Mouse (Mus musculus): Measurements from ENCODE around the gene Rnf151.
A peak's percentile ranks its signal among the peaks of the same experiment; 100 is the strongest.
"Not testable (repeated sequence)": the region's sequence is repeated elsewhere in the genome, so short reads cannot be mapped to it uniquely, and the experiment has no call there.

The Rnf151 gene

DNA sequence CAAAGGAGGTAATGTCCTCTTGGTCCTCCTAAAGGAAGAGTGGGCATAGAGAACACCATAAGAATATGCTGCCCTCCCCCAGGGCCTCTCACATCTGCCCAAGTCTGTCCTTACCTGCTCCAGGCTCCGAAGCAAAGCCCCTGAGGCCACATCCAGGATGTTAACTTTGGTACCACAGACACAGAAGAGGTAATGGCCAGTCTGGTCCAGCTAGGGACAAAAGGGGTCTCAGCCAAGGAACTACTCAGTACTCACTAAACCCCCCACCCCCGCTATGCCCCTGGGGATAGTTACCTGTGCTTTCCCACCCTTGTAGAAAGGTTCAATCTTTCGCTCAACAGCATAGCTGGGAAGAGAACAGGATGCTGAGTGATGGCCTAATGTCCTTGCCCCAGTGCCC lies 12.0 kb downstream of the Rnf151 start:
- no peak for DNase-seq (ENCODE audit: low read depth, low spot score)

DNA sequence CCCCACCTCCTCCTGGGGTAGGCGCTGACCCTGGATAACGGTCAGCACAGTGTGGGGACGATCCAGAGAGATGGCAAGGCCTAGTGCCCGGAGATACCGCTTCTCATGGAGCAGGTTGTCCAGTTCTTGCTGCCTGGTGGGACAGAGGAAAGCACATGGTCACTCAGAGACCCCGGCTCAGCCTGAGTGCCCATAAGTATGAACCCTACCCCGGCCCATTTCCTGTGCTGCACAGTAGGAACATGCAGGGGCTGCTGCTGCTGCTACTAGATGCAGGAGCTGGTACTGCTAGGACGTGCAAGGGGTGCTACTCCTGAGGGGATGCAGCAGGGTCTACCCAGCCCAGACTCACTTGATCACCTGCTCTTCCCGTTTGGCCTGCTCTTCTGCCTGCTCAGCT lies 16.6 kb downstream of the Rnf151 start:
- no peak for DNase-seq (ENCODE audit: low read depth, low spot score)

DNA sequence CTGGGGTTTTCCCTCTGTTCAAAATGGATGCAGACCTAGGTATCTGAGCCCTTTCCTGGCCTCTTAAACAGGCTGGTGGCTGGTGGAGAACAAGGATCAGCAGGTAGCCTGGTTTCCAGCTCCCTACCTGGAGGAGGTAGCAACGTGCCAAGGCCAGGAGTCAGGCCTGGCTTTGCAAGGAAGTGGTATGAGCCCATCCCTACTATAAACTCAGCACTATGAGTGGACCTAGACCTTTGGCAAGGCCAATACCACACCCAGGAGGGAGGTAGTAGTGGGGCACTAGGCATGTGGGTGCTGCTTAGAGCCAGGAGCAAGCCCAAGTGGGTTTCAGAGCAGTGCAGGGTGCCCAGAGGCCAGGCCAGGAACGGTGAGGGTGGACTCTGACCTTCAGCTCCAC lies 18.4 kb downstream of the Rnf151 start:
- no peak for DNase-seq (ENCODE audit: low read depth, low spot score)

DNA sequence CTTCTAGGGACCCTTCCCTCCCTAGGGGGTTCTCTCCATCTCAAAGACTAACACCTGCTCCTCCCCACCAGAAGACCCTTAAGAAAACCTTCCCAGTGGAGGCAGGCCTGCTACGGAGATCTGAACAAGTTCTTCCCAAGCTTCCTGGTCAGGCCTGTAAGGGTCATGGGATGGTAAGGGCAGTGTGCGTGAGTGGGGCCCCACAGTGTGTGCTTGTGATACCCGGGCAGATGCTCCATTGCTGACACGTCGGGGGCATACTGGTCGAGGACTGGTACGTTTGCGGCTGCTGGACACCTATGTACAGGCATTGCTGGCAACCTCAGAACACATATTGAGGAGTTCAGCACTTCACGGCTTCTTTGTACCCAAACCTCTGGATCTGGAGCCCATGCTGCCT lies 19.1 kb downstream of the Rnf151 start:
- no peak for DNase-seq (ENCODE audit: low read depth, low spot score)

DNA sequence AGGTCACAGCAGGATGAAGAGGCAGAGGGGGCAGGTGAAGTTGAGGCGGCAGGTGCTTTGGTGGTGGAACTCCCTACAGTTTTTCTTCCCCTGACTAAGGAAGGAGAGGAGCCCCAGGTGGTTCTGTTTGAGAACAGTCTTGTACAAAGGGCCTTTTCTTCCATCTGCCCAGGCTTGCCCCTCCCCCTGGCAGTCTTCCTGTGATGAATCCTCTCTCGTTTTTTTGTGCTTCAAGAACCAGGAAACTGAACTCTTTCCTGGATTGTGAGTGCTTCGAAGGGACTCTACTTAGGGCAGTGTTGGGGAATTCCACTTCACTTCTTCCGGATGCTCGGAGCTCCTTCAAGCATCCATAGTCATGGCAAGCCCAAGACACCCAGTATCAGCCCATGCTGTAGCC lies 19.9 kb downstream of the Rnf151 start:
- DNase-seq (ENCODE audit: low read depth, low spot score), result no peak

DNA sequence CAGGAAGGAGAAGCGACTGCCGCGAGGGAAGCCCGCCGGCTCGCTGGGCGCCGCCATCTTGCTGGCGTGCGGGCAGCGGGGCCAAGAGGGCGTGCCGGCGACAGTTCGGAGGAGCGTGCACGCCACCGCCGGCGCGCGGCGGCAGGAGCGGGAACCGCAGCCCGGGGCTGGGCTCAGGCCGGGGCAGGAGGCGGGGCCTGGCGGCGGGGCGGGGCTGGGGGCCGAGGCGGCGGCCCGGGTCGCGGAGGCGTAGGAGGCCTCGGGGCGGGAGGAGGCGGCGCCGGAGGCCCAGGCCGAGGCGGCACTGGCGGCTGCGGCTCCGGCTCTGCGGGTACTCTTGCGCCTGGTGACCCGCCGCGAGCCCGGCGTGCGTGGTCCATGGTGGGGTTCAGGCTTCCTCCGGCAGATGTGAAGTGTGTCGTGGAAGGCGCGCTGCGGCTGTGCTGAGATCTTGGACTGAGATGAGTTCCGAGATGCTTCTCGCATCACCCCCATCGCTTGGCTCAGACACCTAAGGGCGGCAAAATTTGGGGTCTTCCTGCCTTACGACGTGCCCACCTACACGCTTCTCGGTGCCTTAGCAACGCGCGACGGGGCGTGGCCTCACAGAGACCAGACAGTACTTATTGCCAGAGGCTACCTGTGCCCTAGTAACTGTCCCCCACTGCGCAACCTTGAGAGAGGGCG lies 21.7 kb downstream of the Rnf151 start, which contains the start of the genes Gfer and Noxo1:
TSS of gene Gfer (minus strand) at position 146 of the 687 bp plus-strand sequence.
TSS of gene Noxo1 (plus strand) at position 224 of the 687 bp plus-strand sequence.
- peak; percentile 89 for DNase-seq (ENCODE audit: low read depth, low spot score)

DNA sequence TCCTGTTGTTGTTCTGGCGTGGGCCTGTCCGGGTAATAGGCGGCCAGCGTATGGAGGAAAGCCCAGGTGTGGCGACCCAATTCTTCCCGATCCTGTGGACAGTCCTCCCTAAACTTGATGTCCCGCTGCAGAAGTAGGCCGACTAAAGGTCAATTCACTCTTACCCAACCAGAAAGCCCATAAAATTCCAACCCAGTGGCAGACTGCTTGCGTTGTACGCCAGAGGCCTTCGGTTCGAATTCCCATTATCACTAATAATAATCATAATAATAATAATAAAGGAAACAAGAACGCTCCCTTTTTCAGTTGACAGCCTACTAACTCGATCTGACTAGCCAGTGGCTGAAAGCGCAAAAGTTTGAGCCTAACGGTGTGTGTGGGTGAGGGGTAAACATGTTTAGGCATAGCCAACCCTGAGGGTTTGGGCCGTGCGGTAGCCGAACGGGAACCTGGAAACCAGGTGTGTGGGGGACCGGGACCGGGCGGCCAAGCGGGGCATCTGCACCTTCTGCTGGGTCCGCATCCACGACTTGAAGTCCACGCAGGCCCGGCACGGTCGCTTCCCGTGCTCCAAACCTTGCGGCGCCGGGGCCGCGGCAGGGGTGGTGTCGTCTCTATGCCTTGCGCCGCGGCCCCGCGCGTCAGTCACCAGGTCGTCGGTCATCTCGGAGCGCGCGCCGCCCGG lies 22.4 kb downstream of the Rnf151 start:
- DNase-seq (ENCODE audit: low read depth, low spot score), result no peak

DNA sequence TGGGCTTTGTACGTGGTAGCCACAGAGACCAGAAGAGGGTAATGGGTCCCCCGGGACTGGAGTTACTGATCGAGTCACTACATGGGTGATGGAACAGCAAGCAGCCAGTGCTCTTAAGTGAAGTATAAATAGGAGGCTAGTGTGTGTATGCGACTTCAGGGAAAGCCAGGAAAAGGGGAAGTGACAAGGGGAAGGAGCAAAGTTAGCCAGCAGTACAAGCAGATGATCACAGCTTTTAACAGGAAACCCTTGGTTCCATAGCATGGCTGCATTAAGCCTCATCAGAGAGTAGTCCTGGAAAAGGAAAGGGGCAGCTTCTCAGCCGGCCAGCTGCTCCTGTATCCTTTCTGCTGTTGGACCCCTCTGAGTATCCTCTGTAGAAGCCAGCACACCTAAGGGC lies 25.5 kb downstream of the Rnf151 start:
- no peak for DNase-seq (ENCODE audit: low read depth, low spot score)

DNA sequence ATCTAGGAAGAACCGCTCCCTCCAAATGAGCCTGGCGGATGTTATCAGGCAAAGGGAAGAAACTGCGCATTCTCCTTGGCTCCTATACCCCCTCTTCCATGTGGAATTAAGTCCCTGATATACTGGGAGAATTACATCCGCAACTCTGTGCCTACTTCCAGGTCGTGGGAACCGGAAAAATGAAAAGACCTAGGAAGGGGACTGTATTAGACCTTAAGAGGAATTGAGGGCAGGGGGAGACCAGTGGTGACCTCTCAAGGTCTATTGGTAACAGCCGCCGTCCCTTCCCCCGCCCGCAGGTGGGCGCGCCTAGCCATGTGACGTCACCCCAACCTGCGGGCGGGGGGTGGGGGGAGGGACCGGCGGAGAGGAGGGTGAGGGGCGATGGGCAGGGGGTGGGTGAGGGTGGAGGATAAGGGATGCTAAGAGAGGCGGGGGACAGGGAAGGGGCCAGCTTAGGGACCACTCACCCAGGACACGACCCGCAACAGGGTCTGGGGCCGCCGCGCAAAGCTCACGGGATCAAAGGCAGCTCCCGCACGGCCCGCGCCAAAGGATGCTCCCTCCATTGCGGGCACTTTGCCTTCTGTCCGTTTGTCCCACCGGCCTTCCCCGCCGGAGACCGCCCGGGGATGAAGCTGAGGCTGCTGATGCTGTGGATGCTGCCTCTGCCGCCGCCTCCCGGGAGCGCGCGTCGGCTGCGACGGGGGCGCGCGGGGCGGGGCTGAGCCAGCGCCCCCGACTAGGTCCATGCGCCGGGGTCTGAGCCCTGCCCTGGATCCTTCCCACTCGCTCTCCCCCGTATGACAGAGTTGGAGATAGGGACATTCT lies 28.4 kb downstream of the Rnf151 start, which contains the start of gene Syngr3:
TSS of gene Syngr3 (minus strand) at position 705 of the 831 bp plus-strand sequence.
- DNase-seq (ENCODE audit: low read depth, low spot score), result peak; percentile 51

DNA sequence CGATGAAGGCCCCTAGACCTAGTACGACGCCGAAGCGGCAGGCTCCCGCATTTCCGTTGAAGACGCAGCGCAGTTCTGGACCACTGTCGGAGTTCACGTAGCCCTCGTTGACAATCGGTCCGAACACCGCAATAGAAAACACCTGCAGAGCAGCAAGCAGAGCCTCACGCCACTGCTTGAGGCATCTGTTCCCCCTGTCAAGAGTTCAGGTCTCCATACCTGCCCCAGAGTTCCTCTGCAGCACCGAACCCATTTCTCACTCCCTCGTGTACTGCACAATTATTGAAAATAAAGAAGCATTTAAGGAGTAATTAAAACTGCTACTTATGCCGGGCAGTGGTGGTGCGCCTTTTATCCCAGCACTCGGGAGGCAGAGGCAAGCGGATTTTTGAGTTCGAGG lies 30.3 kb downstream of the Rnf151 start:
- no peak for DNase-seq (ENCODE audit: low read depth, low spot score)

DNA sequence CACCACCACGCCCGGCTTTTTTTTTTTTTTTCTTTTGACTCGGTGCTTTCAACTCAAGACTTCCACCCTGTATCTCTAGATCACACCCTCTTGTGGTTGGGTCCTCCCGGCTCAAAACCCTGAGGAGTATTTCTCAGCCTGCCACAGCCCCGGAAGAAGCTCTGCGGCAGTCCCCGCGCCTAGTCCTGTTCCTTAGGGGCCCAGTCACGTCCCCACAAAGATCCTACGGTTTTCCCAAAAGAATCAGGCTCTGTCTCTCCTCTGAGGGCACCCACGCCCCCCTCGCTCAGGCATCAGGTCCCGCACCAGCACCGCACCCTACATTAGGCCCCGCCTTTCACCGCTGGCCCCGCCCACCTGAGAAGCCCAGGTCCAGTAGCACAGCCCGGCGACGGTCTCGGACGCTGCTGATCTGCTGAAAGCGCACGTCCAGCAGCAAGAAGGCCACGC lies 30.7 kb downstream of the Rnf151 start:
- DNase-seq (ENCODE audit: low read depth, low spot score), result peak; percentile 40

DNA sequence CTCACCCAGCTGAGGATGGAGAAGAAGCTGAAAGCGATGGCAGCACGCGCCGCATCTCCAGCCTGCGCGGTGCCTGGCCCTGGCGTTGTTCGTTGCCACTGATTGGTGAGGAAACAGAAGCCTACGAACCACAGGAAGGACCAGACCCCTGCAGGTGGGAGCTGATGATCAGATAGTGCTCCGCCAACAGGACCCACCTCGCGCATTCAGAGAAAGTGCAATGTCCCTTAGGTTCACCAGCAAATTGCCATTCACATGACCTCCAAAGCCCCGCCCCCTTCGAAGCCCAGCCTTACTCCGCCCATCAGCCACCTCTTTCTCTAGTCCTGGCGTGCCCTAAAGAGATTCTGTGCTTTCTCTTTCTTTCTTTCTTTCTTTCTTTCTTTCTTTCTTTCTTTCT lies 31.3 kb downstream of the Rnf151 start:
- DNase-seq (ENCODE audit: low read depth, low spot score), result peak; percentile 40

DNA sequence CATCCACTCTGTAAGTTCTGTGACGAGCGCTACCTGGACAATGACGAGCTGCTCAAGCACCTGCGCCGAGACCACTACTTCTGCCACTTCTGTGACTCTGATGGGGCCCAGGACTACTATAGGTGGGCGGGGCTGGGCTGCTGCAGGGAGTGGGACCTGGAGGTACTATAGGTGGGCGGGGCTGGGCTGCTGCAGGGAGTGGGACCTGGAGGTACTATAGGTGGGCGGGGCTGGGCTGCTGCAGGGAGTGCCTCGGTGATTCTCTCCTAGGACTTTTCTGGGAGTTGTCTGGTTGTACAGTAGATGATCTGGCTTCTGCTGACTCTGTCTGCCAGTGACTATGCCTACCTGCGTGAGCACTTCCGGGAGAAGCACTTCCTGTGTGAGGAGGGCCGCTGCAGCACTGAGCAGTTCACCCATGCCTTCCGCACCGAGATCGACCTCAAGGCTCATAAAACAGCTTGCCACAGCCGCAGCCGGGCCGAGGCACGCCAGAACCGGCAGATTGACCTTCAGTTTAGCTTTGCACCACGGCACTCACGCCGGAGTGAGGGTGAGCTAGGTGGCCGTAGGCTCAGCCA lies 40.3 kb downstream of the Rnf151 start:
- no peak for DNase-seq (ENCODE audit: low read depth, low spot score)

DNA sequence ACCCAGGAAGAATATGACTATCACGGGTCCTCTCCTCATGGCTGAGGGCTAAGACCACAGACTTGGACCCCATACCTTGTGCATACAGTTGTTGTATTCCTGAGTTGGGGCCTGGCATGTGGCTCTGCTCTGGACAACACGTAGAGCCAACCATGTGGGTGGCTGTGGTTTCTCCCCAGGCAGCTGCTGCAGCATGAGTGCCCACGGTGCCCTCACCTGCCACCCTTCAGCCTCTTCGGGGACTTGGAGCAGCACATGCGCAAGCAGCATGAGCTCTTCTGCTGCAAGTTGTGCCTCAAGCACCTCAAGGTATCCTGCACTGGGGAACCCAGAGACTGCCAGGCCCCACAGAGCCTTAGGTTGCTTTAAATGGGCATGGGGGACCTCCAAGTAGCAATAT lies 41.0 kb downstream of the Rnf151 start:
- no peak for DNase-seq (ENCODE audit: low read depth, low spot score)

DNA sequence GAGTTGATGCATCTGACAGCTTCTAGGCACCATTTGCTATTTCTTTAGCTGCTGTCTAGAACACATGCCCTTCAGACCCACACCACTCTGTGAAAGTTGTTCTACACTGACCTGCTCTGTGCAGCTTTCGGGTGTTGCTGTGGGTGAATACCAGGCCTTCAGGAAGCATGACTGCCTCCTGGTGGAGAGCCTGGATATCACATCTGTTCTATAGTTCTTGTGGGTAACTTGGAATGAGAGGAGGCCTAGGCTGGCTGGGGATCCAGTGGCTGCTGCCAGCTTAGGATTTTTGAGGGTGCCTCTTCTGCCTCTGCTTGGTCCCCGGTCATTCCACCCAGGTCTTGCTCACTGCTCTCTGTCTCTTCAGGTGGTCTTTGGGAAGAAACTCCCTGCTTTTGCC lies 41.7 kb downstream of the Rnf151 start:
- peak; percentile 75 for DNase-seq (ENCODE audit: low read depth, low spot score)

DNA sequence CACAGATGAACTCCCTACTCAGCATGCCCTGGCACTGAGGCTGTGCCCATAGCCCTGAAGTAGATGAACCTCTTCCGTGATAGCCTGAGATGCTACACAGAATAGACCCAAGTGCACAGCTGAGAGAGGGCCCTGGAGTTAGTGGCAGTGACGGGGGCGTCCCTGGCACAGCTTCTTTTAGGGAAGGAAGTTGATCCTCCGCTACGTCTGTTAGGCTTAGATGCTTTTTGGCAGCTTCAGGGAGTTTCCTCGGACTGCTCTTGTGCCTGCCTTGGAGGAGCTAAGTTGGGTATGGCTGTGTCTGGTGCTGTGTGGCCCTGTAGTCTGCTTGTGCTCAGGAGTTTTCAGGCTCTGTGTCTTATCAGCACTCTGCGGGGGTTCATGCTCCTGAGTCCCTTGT lies 43.6 kb downstream of the Rnf151 start:
- DNase-seq (ENCODE audit: low read depth, low spot score), result no peak

DNA sequence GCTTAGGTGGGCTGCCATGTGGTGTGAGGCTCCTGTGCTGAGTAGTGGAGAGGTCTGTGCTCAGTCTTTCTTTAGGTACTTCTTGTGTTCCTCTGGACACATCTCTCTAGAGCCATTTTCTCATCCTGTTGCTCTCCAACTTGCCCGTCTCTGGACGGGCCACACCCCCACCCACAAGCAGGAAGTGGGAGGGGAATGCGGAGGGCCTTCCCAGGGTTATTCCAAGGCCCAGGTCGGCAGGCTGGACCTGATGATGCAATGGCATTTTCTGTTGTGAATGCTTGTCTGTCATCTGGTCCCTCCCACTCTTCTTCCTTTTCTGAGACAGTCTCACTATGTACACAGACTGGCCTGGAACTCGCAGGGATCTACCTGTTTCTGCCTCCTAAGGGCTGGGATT lies 45.7 kb downstream of the Rnf151 start:
- DNase-seq (ENCODE audit: low read depth, low spot score), result peak; percentile 51

DNA sequence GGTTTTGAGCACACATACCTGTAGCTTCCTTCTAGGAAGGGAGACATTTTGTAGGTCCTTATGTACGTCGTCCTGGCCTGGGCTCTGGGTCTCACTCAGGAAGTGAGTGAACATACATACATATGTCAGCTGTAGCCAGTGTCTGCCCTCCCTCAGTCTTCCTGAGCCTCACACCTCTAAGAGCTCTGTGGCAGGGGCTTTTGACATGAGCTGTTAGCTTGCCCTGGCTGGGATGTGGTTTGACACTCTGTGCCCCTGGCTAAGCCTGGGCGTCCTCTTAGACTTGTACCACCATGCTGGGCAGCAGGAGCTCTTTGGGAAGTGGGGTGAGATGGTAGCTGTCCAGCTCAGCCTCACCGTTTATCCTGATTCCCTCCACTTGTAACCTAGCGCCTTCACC lies 46.5 kb downstream of the Rnf151 start:
- DNase-seq (ENCODE audit: low read depth, low spot score), result peak; percentile 41

DNA sequence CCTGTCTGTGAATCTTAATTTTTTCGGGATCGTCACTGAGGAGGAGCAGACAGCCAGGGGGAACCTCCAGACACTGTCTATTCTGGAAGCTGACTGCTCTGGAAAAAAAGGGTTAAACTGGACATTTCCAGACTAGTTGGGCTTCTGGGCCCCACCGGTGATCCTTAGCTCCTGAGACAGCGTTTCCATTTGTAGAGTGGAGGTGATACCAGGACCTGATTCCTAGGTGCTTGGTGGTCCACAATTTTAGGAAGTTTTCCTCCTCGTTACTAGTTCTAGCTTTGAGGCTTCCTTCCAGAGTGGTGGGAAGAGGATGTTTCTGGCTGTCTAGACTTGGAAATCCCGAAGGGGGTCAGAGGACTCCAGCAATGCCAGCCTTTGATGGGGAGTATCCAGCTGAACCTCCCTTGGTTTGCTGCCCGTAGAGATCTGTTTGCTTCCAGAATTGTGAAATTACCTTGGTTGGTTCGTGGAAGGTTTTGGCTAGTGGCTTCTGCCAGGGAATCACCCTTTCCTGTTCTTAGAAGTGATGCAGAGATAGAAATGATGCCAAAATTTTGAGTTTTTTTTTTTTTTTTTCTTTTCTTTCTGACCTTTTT lies 47.5 kb downstream of the Rnf151 start:
- no peak for DNase-seq (ENCODE audit: low read depth, low spot score)

DNA sequence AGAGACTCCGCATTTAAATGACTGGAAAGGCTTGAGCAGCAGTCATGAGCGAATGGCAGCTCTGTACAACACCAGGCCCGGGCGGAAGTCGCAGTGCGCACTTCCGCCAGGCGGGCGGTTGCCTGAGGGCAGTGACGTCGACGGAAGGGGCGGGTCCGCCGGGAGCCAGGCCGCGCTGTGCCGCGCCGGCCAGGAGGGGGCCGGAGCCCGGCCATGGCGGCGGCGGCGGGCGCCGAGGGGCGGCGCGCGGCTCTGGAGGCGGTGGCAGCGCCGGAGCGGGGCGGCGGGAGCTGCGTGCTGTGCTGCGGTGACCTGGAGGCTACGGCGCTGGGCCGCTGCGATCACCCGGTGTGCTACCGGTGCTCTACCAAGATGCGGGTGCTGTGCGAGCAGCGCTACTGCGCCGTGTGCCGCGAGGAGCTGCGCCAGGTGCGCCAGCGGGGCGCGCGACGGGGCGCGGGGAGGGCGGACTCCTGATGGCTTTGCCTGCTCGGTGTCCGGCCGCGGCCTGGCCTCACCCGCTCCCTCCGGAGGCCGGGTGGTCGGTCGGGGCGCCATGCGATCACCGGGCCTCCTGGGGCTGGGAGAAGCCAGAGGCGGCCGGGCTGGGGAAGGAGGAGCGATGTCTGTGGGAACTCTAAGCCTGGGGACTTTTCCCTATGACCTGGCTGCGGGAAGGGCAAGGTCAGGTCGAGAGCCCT lies 48.2 kb downstream of the Rnf151 start, which contains the start of gene Zfp598:
TSS of gene Zfp598 (plus strand) at position 143 of the 701 bp plus-strand sequence.
- peak; percentile 94 for DNase-seq (ENCODE audit: low read depth, low spot score)

DNA sequence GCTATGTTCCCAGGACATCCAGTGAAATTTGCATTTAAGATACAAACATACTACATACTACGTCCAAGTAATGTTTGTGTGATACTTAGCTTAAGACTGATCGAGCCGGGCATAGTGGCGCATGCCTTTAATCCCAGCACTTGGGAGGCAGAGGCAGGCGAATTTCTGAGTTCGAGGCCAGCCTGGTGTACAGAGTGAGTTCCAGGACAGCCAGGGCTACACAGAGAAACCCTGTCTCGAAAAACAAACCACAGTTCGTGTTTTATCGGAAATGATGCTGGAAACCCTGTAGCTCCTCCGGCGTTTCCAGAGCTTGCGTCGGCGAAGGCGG lies 48.7 kb downstream of the Rnf151 start:
- DNase-seq (ENCODE audit: low read depth, low spot score), result not testable (repeated sequence)

All from A20 (cell line).